Mouse (Mus musculus): ENCODE data around the gene Rbfox3. TPM values are rescaled to one million over a fixed set of nuclear protein-coding genes. Genes with fewer than 3 reads are reported as not detected.

Gene Rbfox3
- total and polyA plus RNA-seq, 3 experiments, result not detected

- H3K4me1 ChIP-seq (ENCODE audit: control insufficient read depth in 1 of 2, insufficient read depth in 2 of 2), result peaks cover 11 to 14% of the 10 kb centered on the region in 2 experiments
- peak; percentile 49 for DNase-seq (ENCODE audit: extremely low read depth)
- TF ChIP-seq RAD21 (IDR thresholded peaks at IDR 0.05; ENCODE audit: low read depth, low read length), result peak; percentile 18
- TF ChIP-seq UBTF (IDR thresholded peaks at IDR 0.05; ENCODE audit: low read depth, low read length), result no peak
- peak; percentile 67 to 89 for TF ChIP-seq CTCF (conservative IDR thresholded peaks at IDR 0.05 in 1 of 2, IDR thresholded peaks at IDR 0.05 in 1 of 2; ENCODE audit: low read depth in 2 of 2, low read length in 2 of 2)
These were observed 451.1 kb downstream of the Rbfox3 start for GRCm38 (mm10) chr11:118460280-118460679.

GRCm38 (mm10) chr11:118459536-118459935, 451.9 kb downstream of the Rbfox3 start:
- Histone ChIP-seq H3K27me3 (replicated peaks) (peaks cover 72% of the 10 kb centered on the region), H3K9ac (ENCODE audit: insufficient read depth, low read depth) (no peak overlapping the region), H3K36me3 (replicated peaks in 1 of 2; ENCODE audit: control insufficient read depth in 1 of 2, insufficient read depth in 1 of 2, low read length in 1 of 2) (no peaks in the 10 kb centered on the region), H3K4me1 (ENCODE audit: control insufficient read depth in 1 of 2, insufficient read depth in 2 of 2) (peaks cover 11 to 14% of the 10 kb centered on the region in 2 experiments), H3K4me3 (replicated peaks in 1 of 3; ENCODE audit: low read depth in 2 of 3, low read length in 2 of 3, poor library complexity in 1 of 3) (no peak overlapping the region), H3K4me2 (ENCODE audit: insufficient read depth, low read depth, poor library complexity, severe bottlenecking) (peak overlapping the region; percentile 25; the same call in 1 of the 2 replicates), H3K9me3 (replicated peaks; ENCODE audit: low read length) (peaks cover 4% of the 10 kb centered on the region), H3K79me2 (replicated peaks; ENCODE audit: control insufficient read depth, extremely low read depth, insufficient read depth, poor library complexity, severe bottlenecking) (no peaks in the 10 kb centered on the region), H3K27ac (ENCODE audit: insufficient read depth, low read depth) (no peak overlapping the region)
- in situ Hi-C loops (cut with MboI; ENCODE audit: low pct_ligation_motif_present, low pct_unique_long_range_greater_than_20kb, low sequenced_read_pairs), result no loop called here
- no peak for TF ChIP-seq CTCF (conservative IDR thresholded peaks at IDR 0.05 in 1 of 2, IDR thresholded peaks at IDR 0.05 in 1 of 2; ENCODE audit: low read depth in 2 of 2, low read length in 2 of 2)
- TF ChIP-seq ETS1 (conservative IDR thresholded peaks at IDR 0.05; ENCODE audit: low read depth, low read length), result no peak
- TF ChIP-seq CHD1 (IDR thresholded peaks at IDR 0.05; ENCODE audit: low read depth, low read length), result no peak
- no peak for TF ChIP-seq ZMIZ1 (IDR thresholded peaks at IDR 0.05; ENCODE audit: low read depth, low read length)
- no peak for TF ChIP-seq NRF1 (IDR thresholded peaks at IDR 0.05; ENCODE audit: low read depth, low read length)
- TF ChIP-seq MXI1 (IDR thresholded peaks at IDR 0.05; ENCODE audit: low read depth, low read length), result no peak
- no peak for TF ChIP-seq SIN3A (IDR thresholded peaks at IDR 0.05; ENCODE audit: low read length)
- no peak for TF ChIP-seq JUND (conservative IDR thresholded peaks at IDR 0.05; ENCODE audit: low read depth, low read length)
- TF ChIP-seq USF2 (conservative IDR thresholded peaks at IDR 0.05; ENCODE audit: low read depth, low read length), result no peak
- no peak for TF ChIP-seq ZC3H11A (IDR thresholded peaks at IDR 0.05; ENCODE audit: low read depth, low read length)
- TF ChIP-seq USF1 (IDR thresholded peaks at IDR 0.05; ENCODE audit: low read depth, low read length), result no peak
- no peak for TF ChIP-seq CHD2 (IDR thresholded peaks at IDR 0.05; ENCODE audit: low read length)
- no peak for TF ChIP-seq TCF12 (IDR thresholded peaks at IDR 0.05; ENCODE audit: low read depth, low read length)
- no peak for TF ChIP-seq E2F4 (IDR thresholded peaks at IDR 0.05; ENCODE audit: insufficient replicate concordance, low read depth, low read length)
- TF ChIP-seq EP300 (IDR thresholded peaks at IDR 0.05; ENCODE audit: low read length), result no peak
- no peak for TF ChIP-seq SMC3 (IDR thresholded peaks at IDR 0.05; ENCODE audit: low read depth, low read length)
- no peak for TF ChIP-seq JUN (IDR thresholded peaks at IDR 0.05; ENCODE audit: insufficient read depth, low read depth, low read length)
- no peak for TF ChIP-seq TBP (conservative IDR thresholded peaks at IDR 0.05; ENCODE audit: low read depth, low read length)
- dilution Hi-C loops (cut with MboI; ENCODE audit: extremely low pct_ligation_motif_present, extremely low pct_unique_long_range_greater_than_20kb, low sequenced_read_pairs), result no loop called here
- no peak for DNase-seq (ENCODE audit: extremely low read depth)

More at GRCm38 (mm10) chr11:118460280-118460679, 451.1 kb downstream of the Rbfox3 start:
- H3K36me3 ChIP-seq (replicated peaks in 1 of 2; ENCODE audit: control insufficient read depth in 1 of 2, insufficient read depth in 1 of 2, low read length in 1 of 2), result no peaks in the 10 kb centered on the region
- in situ Hi-C loops (cut with MboI; ENCODE audit: low pct_ligation_motif_present, low pct_unique_long_range_greater_than_20kb, low sequenced_read_pairs), result no loop called here
- H3K4me3 ChIP-seq (replicated peaks in 1 of 3; ENCODE audit: low read depth in 2 of 3, low read length in 2 of 3, poor library complexity in 1 of 3), result no peak overlapping the region
- no peak overlapping the region for H3K4me2 ChIP-seq (ENCODE audit: insufficient read depth, low read depth, poor library complexity, severe bottlenecking)
- no peak overlapping the region for H3K9ac ChIP-seq (ENCODE audit: insufficient read depth, low read depth)
- peaks cover 4% of the 10 kb centered on the region for H3K9me3 ChIP-seq (replicated peaks; ENCODE audit: low read length)
- peaks cover 71% of the 10 kb centered on the region for H3K27me3 ChIP-seq (replicated peaks)
- no peak overlapping the region for H3K27ac ChIP-seq (ENCODE audit: insufficient read depth, low read depth)
- dilution Hi-C loops (cut with MboI; ENCODE audit: extremely low pct_ligation_motif_present, extremely low pct_unique_long_range_greater_than_20kb, low sequenced_read_pairs), result no loop called here
- H3K79me2 ChIP-seq (replicated peaks; ENCODE audit: control insufficient read depth, extremely low read depth, insufficient read depth, poor library complexity, severe bottlenecking), result no peaks in the 10 kb centered on the region

Measured in CH12.LX (cell line).